Mouse (Mus musculus) erythroblast, embryonic 14.5 days (primary cell): ENCODE measurements around the gene Zfp36.

Experiments
- GATA1 ChIP-seq: IDR thresholded peaks from 2 replicates; pipeline ENCODE4 v1.6.1; 2012; ENCODE audit warnings: low read length, inconsistent platforms, mixed read lengths
- TAL1 ChIP-seq: IDR thresholded peaks from 3 replicates; pipeline ENCODE4 v1.6.1; 2012; ENCODE audit warnings: low read length, inconsistent platforms, mixed read lengths

DNA sequence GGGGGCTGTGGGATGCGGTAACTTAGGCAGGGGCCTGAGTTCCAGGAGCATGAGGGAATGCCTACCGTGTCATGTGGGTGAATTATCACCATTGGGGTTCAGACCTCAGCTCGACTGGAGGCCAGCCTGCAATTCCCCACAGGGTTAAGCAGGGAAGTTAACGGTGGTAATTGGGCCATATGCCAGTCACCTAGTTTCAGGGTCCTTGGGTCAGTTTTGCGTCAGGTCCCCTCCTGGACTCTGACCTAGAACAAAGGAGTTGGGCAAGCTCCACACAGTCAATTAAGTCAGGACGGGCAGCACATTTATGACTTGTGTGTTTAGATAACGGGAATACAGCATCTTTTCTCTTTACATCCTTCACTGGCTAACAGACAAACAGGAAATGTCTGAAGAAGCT lies 38.7 kb downstream of the Zfp36 start:
- TF ChIP-seq GATA1 (no peak), TAL1 (no peak)
